Mouse (Mus musculus) myocyte (in vitro differentiated cells): ENCODE measurements around the gene Cacna2d2. TPM values are rescaled to one million over a fixed set of nuclear protein-coding genes. Genes with fewer than 3 reads are reported as not detected.

ENCODE experiments used
- H3K27me3 ChIP-seq: one replicate; pipeline ENCODE4 v1.6.1; 2011; ENCODE audit not compliant: control insufficient read depth, insufficient read depth, insufficient read length
- H3K36me3 ChIP-seq: one replicate; pipeline ENCODE4 v1.6.1; 2011; ENCODE audit not compliant: control insufficient read depth, insufficient read depth
- H3K4me2 ChIP-seq: one replicate; pipeline ENCODE4 v1.6.1; 2011; ENCODE audit warnings: low read depth, control low read depth
- H3K4me3 ChIP-seq: one replicate; pipeline ENCODE4 v1.5.1; 2011; ENCODE audit warnings: mild to moderate bottlenecking, control low read depth, moderate library complexity
- H3K79me2 ChIP-seq: one replicate; pipeline ENCODE4 v1.6.1; 2011; ENCODE audit not compliant: control insufficient read depth, insufficient read depth
- H3ac ChIP-seq: one replicate; pipeline ENCODE4 v1.6.1; 2011; ENCODE audit not compliant: control insufficient read depth, insufficient read length
- CEBPB ChIP-seq: IDR thresholded peaks from 2 replicates; pipeline ENCODE4 v1.6.1; 2011; ENCODE audit warnings: mild to moderate bottlenecking, moderate library complexity; ENCODE audit not compliant: poor library complexity, insufficient read depth, severe bottlenecking
- E2F4 ChIP-seq: IDR thresholded peaks from one replicate; pipeline ENCODE4 v1.6.1; 2011; ENCODE audit warnings: mild to moderate bottlenecking, control low read depth, moderate library complexity; ENCODE audit not compliant: insufficient read depth
- MAX ChIP-seq: IDR thresholded peaks from one replicate; pipeline ENCODE4 v1.6.1; 2011; ENCODE audit warnings: low read depth, mild to moderate bottlenecking, control low read depth
- MYOD1 ChIP-seq, 3 experiments: IDR thresholded peaks; one replicate each; pipeline ENCODE4 v1.6.1; 2011; ENCODE audit warnings: control low read depth in 2 of 3, low read depth in 2 of 3, mild to moderate bottlenecking in 2 of 3, moderate library complexity in 1 of 3; ENCODE audit not compliant: insufficient read length in 2 of 3, control insufficient read depth in 1 of 3
- MYOG ChIP-seq, 3 experiments: IDR thresholded peaks; one replicate each; pipeline ENCODE4 v1.6.1; 2011; ENCODE audit warnings: control low read depth in 2 of 3, low read depth in 2 of 3, mild to moderate bottlenecking in 2 of 3; ENCODE audit not compliant: insufficient read length in 2 of 3, control insufficient read depth in 1 of 3, insufficient read depth in 1 of 3
- POLR2A ChIP-seq: IDR thresholded peaks from one replicate; pipeline ENCODE4 v1.6.1; 2011; ENCODE audit warnings: low read depth, mild to moderate bottlenecking, control low read depth, moderate library complexity; ENCODE audit not compliant: insufficient read length
- POLR2AphosphoS2 ChIP-seq: IDR thresholded peaks from one replicate; pipeline ENCODE4 v1.6.1; 2011; ENCODE audit warnings: low read depth, control low read depth; ENCODE audit not compliant: insufficient read length
- REST ChIP-seq: IDR thresholded peaks from one replicate; pipeline ENCODE4 v1.6.1; 2011; ENCODE audit warnings: mild to moderate bottlenecking, control low read depth, moderate library complexity; ENCODE audit not compliant: insufficient read depth, insufficient read length
- SRF ChIP-seq: IDR thresholded peaks from one replicate; pipeline ENCODE4 v1.6.1; 2011; ENCODE audit warnings: low read depth; ENCODE audit not compliant: control insufficient read depth, insufficient read length
- TCF12 ChIP-seq: IDR thresholded peaks from one replicate; pipeline ENCODE4 v1.6.1; 2011; ENCODE audit warnings: mild to moderate bottlenecking, control low read depth; ENCODE audit not compliant: poor library complexity, insufficient read depth, severe bottlenecking
- TCF3 ChIP-seq: IDR thresholded peaks from one replicate; pipeline ENCODE4 v1.6.1; 2011; ENCODE audit warnings: low read depth, control low read depth; ENCODE audit not compliant: insufficient read length
- USF1 ChIP-seq: IDR thresholded peaks from one replicate; pipeline ENCODE4 v1.6.1; 2011; ENCODE audit warnings: low read depth, mild to moderate bottlenecking, control low read depth, moderate library complexity
- polyA plus RNA-seq: library from polyadenylated mRNA; unstranded; fragments of >200 nt; fragmentation: generic; extraction: Trizol; gene quantifications from one replicate; pipeline ENCODE4 v1.2.1, GENCODE M21; 2012; ENCODE audit warnings: missing spikeins

Cacna2d2 gene
- 0.50 TPM for polyA plus RNA-seq

- H3K79me2 ChIP-seq, result no peaks in the 10 kb centered on the region
- peak within 1 kb of the TSS; percentile 22 for H3ac ChIP-seq
- H3K27me3 ChIP-seq, result peaks cover 78% of the 10 kb centered on the region
- no peaks in the 10 kb centered on the region for H3K36me3 ChIP-seq
- no peak for TF ChIP-seq SRF
- no peak for TF ChIP-seq MYOG (IDR thresholded peaks at IDR 0.05; ENCODE audit: control insufficient read depth in 1 of 3, insufficient read depth in 1 of 3, insufficient read length in 2 of 3, low read depth in 2 of 3)
- TF ChIP-seq POLR2A, result no peak
- TF ChIP-seq MYOD1 (IDR thresholded peaks at IDR 0.05; ENCODE audit: control insufficient read depth in 1 of 3, insufficient read length in 2 of 3, low read depth in 2 of 3), result no peak
- no peak for TF ChIP-seq TCF3
- TF ChIP-seq MAX, result no peak
- TF ChIP-seq REST, result no peak
- TF ChIP-seq POLR2AphosphoS2, result no peak
- no peak for TF ChIP-seq TCF12
- no peak for TF ChIP-seq USF1
- no peak within 1 kb of the TSS for H3K4me2 ChIP-seq
- no peak within 1 kb of the TSS for H3K4me3 ChIP-seq
These were observed at the start of gene Cacna2d2 for GRCm38 (mm10) chr9:107399491-107399971. Gene Cacna2d2, plus strand, starts transcription at chr9:107399612.

DNA sequence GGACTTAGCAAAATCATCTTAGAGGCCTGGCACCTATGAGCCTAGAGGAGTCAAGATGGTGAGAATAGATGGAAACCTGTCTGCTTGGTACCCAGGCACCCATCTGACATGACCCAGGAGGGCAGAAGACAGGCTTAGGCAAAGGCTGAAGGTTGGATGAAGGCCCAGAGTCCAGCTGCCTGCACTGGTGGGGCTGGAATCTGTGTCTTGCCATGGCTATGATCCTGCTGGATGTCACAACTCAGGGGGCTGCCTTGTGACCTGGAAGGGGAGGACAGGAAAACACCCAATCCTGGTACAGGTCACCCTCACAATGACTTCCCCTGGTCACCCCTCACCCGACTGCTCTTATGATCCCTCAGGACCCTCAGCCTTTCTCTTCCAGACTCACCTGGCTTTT, 44.6 kb upstream of the Cacna2d2 start:
- Histone ChIP-seq H3K79me2 (no peaks in the 10 kb centered on the region), H3K36me3 (no peaks in the 10 kb centered on the region), H3ac (no peak overlapping the region), H3K27me3 (peaks cover 54% of the 10 kb centered on the region), H3K4me2 (no peak overlapping the region), H3K4me3 (no peak overlapping the region)
- TF ChIP-seq SRF, result no peak
- no peak for TF ChIP-seq E2F4
- no peak for TF ChIP-seq POLR2AphosphoS2
- TF ChIP-seq MYOG (IDR thresholded peaks at IDR 0.05; ENCODE audit: control insufficient read depth in 1 of 3, insufficient read depth in 1 of 3, insufficient read length in 2 of 3, low read depth in 2 of 3), result no peak
- TF ChIP-seq MYOD1 (IDR thresholded peaks at IDR 0.05; ENCODE audit: control insufficient read depth in 1 of 3, insufficient read length in 2 of 3, low read depth in 2 of 3), result no peak
- TF ChIP-seq POLR2A, result no peak
- TF ChIP-seq USF1, result no peak
- no peak for TF ChIP-seq CEBPB
- no peak for TF ChIP-seq TCF12
- TF ChIP-seq REST, result no peak
- TF ChIP-seq TCF3, result no peak
- no peak for TF ChIP-seq MAX

GRCm38 (mm10) chr9:107355870-107356765, 43.3 kb upstream of the Cacna2d2 start:
- Histone ChIP-seq H3K79me2 (no peaks in the 10 kb centered on the region), H3K27me3 (peaks cover 48% of the 10 kb centered on the region), H3K4me3 (no peak overlapping the region), H3ac (no peak overlapping the region), H3K36me3 (no peaks in the 10 kb centered on the region), H3K4me2 (no peak overlapping the region)
- TF ChIP-seq TCF3, result no peak
- TF ChIP-seq TCF12, result no peak
- no peak for TF ChIP-seq E2F4
- TF ChIP-seq SRF, result no peak
- TF ChIP-seq MAX, result no peak
- no peak for TF ChIP-seq USF1
- TF ChIP-seq MYOG (IDR thresholded peaks at IDR 0.05; ENCODE audit: control insufficient read depth in 1 of 3, insufficient read depth in 1 of 3, insufficient read length in 2 of 3, low read depth in 2 of 3), result no peak
- TF ChIP-seq REST, result no peak
- no peak for TF ChIP-seq MYOD1 (IDR thresholded peaks at IDR 0.05; ENCODE audit: control insufficient read depth in 1 of 3, insufficient read length in 2 of 3, low read depth in 2 of 3)
- TF ChIP-seq POLR2A, result no peak
- TF ChIP-seq CEBPB, result no peak
- TF ChIP-seq POLR2AphosphoS2, result no peak

- Histone ChIP-seq H3ac (no peak overlapping the region), H3K36me3 (no peaks in the 10 kb centered on the region), H3K4me3 (no peak overlapping the region), H3K27me3 (peaks cover 52% of the 10 kb centered on the region), H3K79me2 (no peaks in the 10 kb centered on the region), H3K4me2 (no peak overlapping the region)
- no peak for TF ChIP-seq E2F4
- no peak for TF ChIP-seq POLR2A
- TF ChIP-seq TCF3, result no peak
- no peak for TF ChIP-seq TCF12
These were observed 41.8 kb upstream of the Cacna2d2 start for GRCm38 (mm10) chr9:107357651-107358050.

GRCm38 (mm10) chr9:107360989-107361388, 38.4 kb upstream of the Cacna2d2 start:
- H3K36me3 ChIP-seq, result no peaks in the 10 kb centered on the region
- no peak overlapping the region for H3K4me2 ChIP-seq
- no peaks in the 10 kb centered on the region for H3K79me2 ChIP-seq
- no peak overlapping the region for H3ac ChIP-seq
- H3K27me3 ChIP-seq, result peaks cover 29% of the 10 kb centered on the region
- no peak overlapping the region for H3K4me3 ChIP-seq
- no peak for TF ChIP-seq SRF
- no peak for TF ChIP-seq USF1
- no peak for TF ChIP-seq TCF3
- TF ChIP-seq REST, result no peak
- TF ChIP-seq TCF12, result no peak
- no peak for TF ChIP-seq MYOD1 (IDR thresholded peaks at IDR 0.05; ENCODE audit: control insufficient read depth in 1 of 3, insufficient read length in 2 of 3, low read depth in 2 of 3)
- no peak for TF ChIP-seq MYOG (IDR thresholded peaks at IDR 0.05; ENCODE audit: control insufficient read depth in 1 of 3, insufficient read depth in 1 of 3, insufficient read length in 2 of 3, low read depth in 2 of 3)
- TF ChIP-seq CEBPB, result no peak
- no peak for TF ChIP-seq E2F4
- TF ChIP-seq POLR2A, result no peak
- TF ChIP-seq MAX, result no peak
- TF ChIP-seq POLR2AphosphoS2, result no peak
